Mouse (Mus musculus) layer of hippocampus, adult 9-10 months (tissue): ENCODE results near the gene Kirrel3.

Experiments used
- DNase-seq: peaks from one replicate; pipeline ENCODE4 v3.0.0; 2022; ENCODE audit warnings: low spot score

The Kirrel3 gene

GRCm38 (mm10) chr9:34983513-34984462 is 498.1 kb downstream of the Kirrel3 start:
- peak; percentile 31 for DNase-seq

DNA sequence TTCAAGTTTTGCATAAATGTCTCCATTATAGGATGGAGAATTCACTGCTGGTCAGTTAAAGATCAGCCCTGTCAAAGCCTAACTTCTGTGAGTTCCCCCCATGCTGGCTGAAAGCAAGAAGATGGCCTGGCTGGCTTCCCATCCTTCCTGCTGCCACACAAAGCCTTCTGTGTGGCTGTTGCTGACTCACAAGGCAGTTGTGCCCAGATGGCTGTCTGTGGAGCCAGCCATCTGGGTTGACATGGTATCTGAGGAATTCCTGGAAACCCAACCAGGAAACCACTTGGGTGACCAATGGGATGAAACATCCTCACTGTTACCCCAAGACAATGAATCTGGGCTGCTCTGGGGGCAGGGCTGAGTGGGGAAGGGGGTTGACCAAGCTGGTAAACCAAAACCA is 500.5 kb downstream of the Kirrel3 start:
- DNase-seq = peak; percentile 36

DNA sequence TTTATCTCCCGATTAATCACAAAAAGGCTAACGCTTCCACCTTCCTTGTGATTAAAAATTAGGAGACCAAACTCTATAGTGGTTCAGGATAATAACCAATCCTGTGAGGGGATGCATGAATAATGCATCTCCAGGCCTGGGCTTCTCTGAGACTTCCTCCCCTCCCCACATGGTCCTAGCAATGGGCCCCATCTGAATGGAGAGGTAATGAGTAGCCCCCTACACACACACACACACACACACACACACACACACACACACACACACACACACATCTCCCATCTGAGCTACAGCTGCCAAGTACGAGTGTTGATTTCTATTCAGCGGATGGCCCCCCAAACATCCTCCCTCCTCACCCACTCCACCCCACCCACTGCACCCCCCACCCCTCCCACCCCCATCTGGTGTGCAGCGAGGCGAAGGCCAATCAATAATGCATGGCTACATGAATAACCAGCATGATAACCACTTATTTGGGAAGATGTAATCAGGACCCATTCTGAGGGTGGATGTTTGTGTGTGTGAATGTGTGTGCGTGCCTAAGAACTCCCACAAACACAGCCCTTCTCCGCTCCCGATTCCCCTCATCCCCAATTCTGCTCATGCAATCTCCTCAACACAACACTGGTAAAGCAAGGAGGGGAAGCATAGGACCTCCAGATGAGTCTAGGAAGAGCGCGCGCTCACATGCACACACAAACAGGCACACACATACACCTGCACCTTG is 501.9 kb downstream of the Kirrel3 start:
- no peak for DNase-seq

- no peak for DNase-seq
Measured at GRCm38 (mm10) chr9:34988683-34989082, 503.0 kb downstream of the Kirrel3 start.

- no peak for DNase-seq
Measured at GRCm38 (mm10) chr9:34992201-34992600, 506.5 kb downstream of the Kirrel3 start.

GRCm38 (mm10) chr9:34993467-34994211 is 507.9 kb downstream of the Kirrel3 start:
- peak; percentile 44 for DNase-seq

DNA sequence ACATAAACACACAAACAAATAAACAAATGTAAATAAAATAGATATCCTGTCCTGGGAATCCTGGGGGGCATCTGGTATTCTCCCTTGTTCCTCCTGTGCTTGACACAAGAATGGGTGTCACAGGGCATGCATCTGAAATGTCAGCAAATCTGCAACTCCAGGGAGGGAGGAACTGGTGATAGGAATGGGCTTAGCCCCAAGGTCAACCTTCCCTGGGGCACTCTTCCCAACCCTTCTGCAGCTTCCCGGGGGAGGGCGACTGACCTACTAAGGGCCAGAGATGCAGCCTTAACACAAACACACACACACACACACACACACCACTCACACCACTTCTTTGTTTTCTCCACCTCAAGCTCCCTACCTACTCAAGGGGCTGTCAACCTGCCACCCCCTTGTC is 509.4 kb downstream of the Kirrel3 start:
- no peak for DNase-seq

- DNase-seq = no peak
Measured at GRCm38 (mm10) chr9:34995660-34996378, 510.1 kb downstream of the Kirrel3 start.

- DNase-seq = no peak
Measured at GRCm38 (mm10) chr9:34997880-34998865, 512.5 kb downstream of the Kirrel3 start.

DNA sequence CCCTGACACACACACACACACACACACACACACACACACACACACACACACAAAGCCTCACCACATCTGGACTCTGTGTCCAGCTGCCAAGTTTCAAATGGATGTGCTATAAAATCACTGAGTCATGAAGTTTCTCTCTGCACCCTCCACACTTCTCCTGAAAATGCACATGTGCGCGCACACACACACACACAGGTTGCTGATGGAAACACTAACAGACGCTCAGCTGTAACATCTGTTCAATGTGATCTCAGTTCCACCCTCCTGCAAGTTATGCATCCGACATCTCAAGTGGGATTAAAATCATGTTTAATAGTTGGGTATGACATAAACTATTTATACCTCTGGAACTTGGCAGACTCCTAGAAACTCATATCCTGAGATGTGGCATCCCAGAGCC is 518.4 kb downstream of the Kirrel3 start:
- no peak for DNase-seq

DNA sequence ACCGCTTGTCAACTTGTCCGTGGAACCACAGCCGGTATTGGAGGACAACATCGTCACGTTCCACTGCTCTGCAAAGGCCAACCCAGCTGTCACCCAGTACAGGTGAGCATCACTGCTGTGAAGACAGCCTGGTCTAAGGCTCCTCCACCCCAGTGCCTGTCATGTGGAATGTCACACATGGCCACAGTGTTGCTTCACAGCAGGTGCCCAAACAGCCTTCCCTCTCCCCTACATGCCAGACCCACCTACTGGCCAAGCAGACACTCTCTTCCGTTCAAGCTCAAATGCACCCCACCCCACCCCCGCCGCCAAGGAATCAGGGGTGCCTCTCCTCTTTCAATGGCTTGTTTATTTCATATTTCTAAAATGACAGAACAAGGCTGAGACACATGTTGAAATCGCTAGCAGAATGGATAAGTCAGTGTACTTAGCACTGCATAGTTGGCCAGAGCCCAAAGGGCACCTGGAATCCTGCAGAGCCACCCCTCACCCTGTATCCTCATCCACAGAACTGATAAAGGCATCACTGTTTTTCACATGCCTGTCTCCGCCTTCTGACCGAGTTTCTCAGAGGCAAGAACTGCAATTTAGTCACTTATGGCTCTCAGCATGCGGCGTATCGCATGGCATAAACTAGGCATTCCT is 522.1 kb downstream of the Kirrel3 start:
- DNase-seq = no peak

- DNase-seq = no peak
Measured at GRCm38 (mm10) chr9:35016762-35017161, 531.1 kb downstream of the Kirrel3 start.

DNA sequence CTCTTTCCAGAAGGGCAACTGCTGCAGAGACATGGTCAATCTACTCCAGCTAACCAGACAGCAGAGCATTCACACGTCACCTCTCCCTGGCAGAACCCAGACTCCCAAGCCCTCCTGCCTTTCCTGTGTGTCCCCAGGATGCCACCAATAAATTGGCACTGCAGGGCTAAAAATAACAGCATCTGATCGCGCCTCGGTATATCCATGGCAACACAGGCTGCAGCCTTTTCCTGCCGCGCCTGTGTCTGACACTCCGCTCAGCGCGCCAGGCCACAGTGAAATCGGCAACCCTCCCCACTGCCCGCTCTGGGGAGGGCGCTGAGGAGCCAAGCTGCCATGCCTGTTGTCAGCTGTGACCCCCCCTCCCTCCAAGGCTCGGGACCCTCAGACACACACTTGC is 531.9 kb downstream of the Kirrel3 start:
- no peak for DNase-seq

- no peak for DNase-seq
Measured at GRCm38 (mm10) chr9:35018056-35018455, 532.4 kb downstream of the Kirrel3 start.

DNA sequence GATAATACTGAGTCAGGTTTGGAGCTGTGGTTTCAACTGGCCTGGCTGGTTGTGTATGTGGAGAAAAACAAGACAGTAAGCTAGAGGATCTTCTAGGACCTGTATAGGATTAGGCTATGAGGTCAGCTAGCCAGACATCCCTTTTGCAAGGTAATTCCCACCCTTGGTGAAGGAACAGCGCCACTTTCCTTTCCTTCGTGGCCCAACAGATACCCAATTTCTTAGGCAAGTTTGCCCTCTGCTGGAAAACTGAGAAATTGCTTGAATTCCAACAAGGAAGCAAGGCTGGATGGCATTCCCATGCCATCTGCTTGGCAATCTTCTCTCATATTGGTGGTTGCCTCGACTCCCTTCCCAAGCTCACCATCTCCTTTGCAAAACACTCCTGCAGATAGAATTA is 533.7 kb downstream of the Kirrel3 start:
- peak; percentile 74 for DNase-seq

- DNase-seq = no peak
Measured at GRCm38 (mm10) chr9:35020015-35020653, 534.4 kb downstream of the Kirrel3 start.

GRCm38 (mm10) chr9:35021744-35022143 is 536.0 kb downstream of the Kirrel3 start:
- no peak for DNase-seq

- DNase-seq = no peak
Measured at GRCm38 (mm10) chr9:35024591-35025496, 539.1 kb downstream of the Kirrel3 start.
